Mouse (Mus musculus) heart, postnatal 0 days (tissue): ENCODE measurements around the gene Lyrm4.

Experiments used
- CTCF ChIP-seq: IDR thresholded peaks from 2 replicates; pipeline ENCODE4 v1.5.1; 2016; ENCODE audit warnings: antibody characterized with exemption, control low read depth, low read depth
- EP300 ChIP-seq: IDR thresholded peaks from 2 replicates; pipeline ENCODE4 v1.6.1; 2016; ENCODE audit warnings: antibody characterized with exemption, low read depth

GRCm38 (mm10) chr13:36163898-36164297 lies 46.6 kb upstream of the Lyrm4 start:
- TF ChIP-seq EP300 (no peak), CTCF (no peak)
